Comparison of ENCODE assay signal across 32 mouse cellular contexts in the genomic region with DNA sequence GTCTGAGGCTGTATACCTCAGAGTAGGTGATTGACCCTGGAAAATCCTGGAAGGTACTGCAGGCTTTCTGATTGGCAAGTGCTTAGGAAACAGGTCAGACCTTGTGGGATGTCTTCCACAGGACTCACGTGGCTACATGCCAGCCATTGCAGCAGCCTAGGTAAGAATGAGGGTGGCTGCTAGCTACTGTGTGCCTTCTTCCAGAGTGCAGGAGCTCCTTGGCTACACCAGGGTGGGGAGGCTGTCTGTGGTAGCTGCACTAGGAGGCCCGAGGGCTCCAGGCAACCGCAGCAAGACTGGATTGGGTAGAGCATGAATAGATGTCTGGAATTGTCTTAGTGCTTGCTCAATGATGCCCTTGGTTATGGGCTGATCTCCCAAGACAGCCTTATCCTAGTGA.
"Had no signal": no experiment of that assay in that cellular context is flagged by ENCODE, and none has a peak within 500 bp of the region (broad histone marks: within the 10 kb centered on the region; RNA-seq: fewer than 3 reads in every experiment).

No protein-coding gene starts in this region.

- H3K27ac ChIP-seq: left cerebral cortex, adult 2 months; limb, embryonic 10.5 days; limb, embryonic 12.5 days; limb, embryonic 13.5 days; limb, embryonic 15.5 days; liver, embryonic 12.5 days; liver, embryonic 13.5 days; liver, embryonic 14.5 days; liver, embryonic 15.5 days; lung, embryonic 15.5 days; macrophage; midbrain, embryonic 10.5 days; midbrain, embryonic 12.5 days; midbrain, embryonic 13.5 days; midbrain, embryonic 15.5 days; neural tube, embryonic 12.5 days had no signal

- H3K27me3 ChIP-seq: limb, embryonic 12.5 days; limb, embryonic 13.5 days; limb, embryonic 15.5 days; liver, embryonic 15.5 days; lung, embryonic 15.5 days; midbrain, embryonic 12.5 days; midbrain, embryonic 13.5 days; midbrain, embryonic 15.5 days; neural tube, embryonic 12.5 days had no signal

- H3K9me3 ChIP-seq: limb, embryonic 10.5 days; limb, embryonic 12.5 days; limb, embryonic 13.5 days; limb, embryonic 15.5 days; liver, embryonic 12.5 days; liver, embryonic 13.5 days; liver, embryonic 15.5 days; lung, embryonic 15.5 days; megakaryocyte, embryonic 14.5 days; midbrain, embryonic 10.5 days; midbrain, embryonic 12.5 days; midbrain, embryonic 13.5 days; midbrain, embryonic 15.5 days; neural tube, embryonic 12.5 days had no signal

- H3K36me3 ChIP-seq: liver, embryonic 12.5 days; liver, embryonic 13.5 days; liver, embryonic 15.5 days; midbrain, embryonic 10.5 days; midbrain, embryonic 12.5 days; midbrain, embryonic 13.5 days; midbrain, embryonic 15.5 days; neural tube, embryonic 12.5 days had no signal

- H3K4me1 ChIP-seq: limb, embryonic 13.5 days; liver, embryonic 12.5 days; liver, embryonic 13.5 days; liver, embryonic 15.5 days; lung, embryonic 15.5 days; megakaryocyte, embryonic 14.5 days; midbrain, embryonic 10.5 days; midbrain, embryonic 12.5 days; midbrain, embryonic 13.5 days; midbrain, embryonic 15.5 days; neural tube, embryonic 12.5 days had no signal

- DNase-seq: left cerebral cortex, postnatal 4 days; liver; liver, embryonic 13.5 days; liver, postnatal 0 days; lung, adult 18-20 months; lung, adult 2 months; lung, embryonic 14.5 days; lung, postnatal 10 days; lung, postnatal 14 days; lung, postnatal 36 days; lung, postnatal 4 days; midbrain, embryonic 14.5 days had no signal

- H3K9ac ChIP-seq: limb, embryonic 12.5 days; limb, embryonic 13.5 days; limb, embryonic 15.5 days; liver, embryonic 12.5 days; liver, embryonic 13.5 days; liver, embryonic 14.5 days; liver, embryonic 15.5 days; liver, postnatal 0 days; lung, embryonic 14.5 days; lung, embryonic 15.5 days; midbrain, embryonic 12.5 days; midbrain, embryonic 13.5 days; midbrain, embryonic 15.5 days; neural tube, embryonic 12.5 days had no signal

- H3K4me3 ChIP-seq: left cerebral cortex, adult 2 months; limb, embryonic 10.5 days; limb, embryonic 12.5 days; limb, embryonic 13.5 days; limb, embryonic 15.5 days; liver, embryonic 12.5 days; liver, embryonic 13.5 days; liver, embryonic 15.5 days; lung, embryonic 15.5 days; megakaryocyte, embryonic 14.5 days; midbrain, embryonic 10.5 days; midbrain, embryonic 12.5 days; midbrain, embryonic 13.5 days; midbrain, embryonic 15.5 days; neural tube, embryonic 12.5 days had no signal

- H3K4me2 ChIP-seq: limb, embryonic 12.5 days; limb, embryonic 13.5 days; limb, embryonic 15.5 days; liver, embryonic 11.5 days; liver, embryonic 12.5 days; liver, embryonic 13.5 days; liver, embryonic 15.5 days; lung, embryonic 14.5 days; lung, embryonic 15.5 days; midbrain, embryonic 11.5 days; midbrain, embryonic 12.5 days; midbrain, embryonic 13.5 days; midbrain, embryonic 15.5 days; neural tube, embryonic 12.5 days had no signal

- ATAC-seq: liver, embryonic 12.5 days; liver, postnatal 0 days; lung, postnatal 0 days; midbrain, embryonic 13.5 days; midbrain, embryonic 15.5 days; midbrain, embryonic 16.5 days had no signal
